Mouse (Mus musculus) ES-E14 (cell line): ENCODE data around the gene Msrb3. TPM values are rescaled to one million over a fixed set of nuclear protein-coding genes. Genes with fewer than 3 reads are reported as not detected.
A peak's percentile ranks its signal among the peaks of the same experiment; 100 is the strongest.

Experiments
- DNase-seq: peaks from one replicate; pipeline ENCODE4 v3.0.0-alpha.2; 2013; ENCODE audit warnings: low read depth, low spot score
- H3K27ac ChIP-seq: 2 replicates; pipeline ENCODE4 v1.5.1; 2012; ENCODE audit warnings: low read depth, mild to moderate bottlenecking, low read length, moderate library complexity, mixed read lengths; ENCODE audit not compliant: poor library complexity, insufficient read depth, severe bottlenecking
- H3K36me3 ChIP-seq: 2 replicates; pipeline ENCODE4 v1.6.1; 2012; ENCODE audit warnings: mild to moderate bottlenecking, low read length, moderate library complexity, mixed read lengths; ENCODE audit not compliant: control insufficient read depth, poor library complexity, insufficient read depth, severe bottlenecking
- H3K4me1 ChIP-seq, 2 experiments: fragments of 150-350 bp in 1 of 2; sonication (generic) in 1 of 2; 2 replicates each; pipeline ENCODE4 v1.6.1; 2012; ENCODE audit warnings: low read length in 2 of 2, mild to moderate bottlenecking in 1 of 2, mixed read lengths in 1 of 2; ENCODE audit not compliant: control insufficient read depth in 2 of 2, insufficient read depth in 2 of 2, poor library complexity in 1 of 2
- H3K4me3 ChIP-seq, 2 experiments: fragments of 150-350 bp in 1 of 2; sonication (generic) in 1 of 2; 2 replicates each; pipeline ENCODE4 v1.5.1; 2012; ENCODE audit warnings: low read length in 2 of 2, low read depth in 1 of 2, mild to moderate bottlenecking in 1 of 2, mixed read lengths in 1 of 2; ENCODE audit not compliant: insufficient read depth in 1 of 2, poor library complexity in 1 of 2, severe bottlenecking in 1 of 2
- H3K9ac ChIP-seq: 2 replicates; pipeline ENCODE4 v1.6.1; 2012; ENCODE audit warnings: low read depth, mild to moderate bottlenecking, low read length, mixed read lengths; ENCODE audit not compliant: poor library complexity, insufficient read depth, severe bottlenecking
- H3K9me3 ChIP-seq: fragments of 150-350 bp; sonication (generic); 2 replicates; pipeline ENCODE4 v1.6.1; 2012; ENCODE audit warnings: low read depth, mild to moderate bottlenecking, low read length; ENCODE audit not compliant: control insufficient read depth, insufficient read depth
- CHD2 ChIP-seq: IDR thresholded peaks from 2 replicates; pipeline ENCODE4 v1.6.1; 2014; ENCODE audit warnings: mild to moderate bottlenecking, low read depth, low read length, inconsistent platforms
- HCFC1 ChIP-seq: IDR thresholded peaks from 2 replicates; pipeline ENCODE4 v1.6.1; 2012; ENCODE audit warnings: low read length, inconsistent platforms, borderline replicate concordance; ENCODE audit not compliant: insufficient read depth
- MAFK ChIP-seq: IDR thresholded peaks from 2 replicates; pipeline ENCODE4 v1.6.1; 2014; ENCODE audit warnings: mild to moderate bottlenecking, low read depth, low read length, inconsistent platforms; ENCODE audit not compliant: insufficient read depth
- ZC3H11A ChIP-seq: IDR thresholded peaks from 2 replicates; pipeline ENCODE4 v1.6.1; 2012; ENCODE audit warnings: low read depth, mild to moderate bottlenecking, inconsistent platforms, low read length, borderline replicate concordance
- ZNF384 ChIP-seq: IDR thresholded peaks from 2 replicates; pipeline ENCODE4 v1.6.1; 2012; ENCODE audit warnings: low read depth, low read length, inconsistent platforms
- in situ Hi-C, 2 experiments: fragments of 600-800 bp; cut with MboI; formaldehyde crosslinking; loops; one replicate each; pipeline ENCODE4 v1.15.1; 2025; ENCODE audit warnings: low sequenced_read_pairs in 2 of 2, inconsistent platforms in 1 of 2; ENCODE audit not compliant: unreplicated experiment in 2 of 2
- total RNA-seq: library from RNA; depleted of rRNA; stranded (reverse); fragments of 300-350 nt; gene quantifications from 2 replicates; pipeline ENCODE4 v1.2.3, GENCODE M21; 2012

The Msrb3 gene
- total RNA-seq, 1 experiment: 5.7 TPM

- no peaks in the 10 kb centered on the region for H3K9me3 ChIP-seq
- no peak overlapping the region for H3K4me3 ChIP-seq
- no peak overlapping the region for H3K9ac ChIP-seq
- no peaks in the 10 kb centered on the region for H3K36me3 ChIP-seq
- no peak overlapping the region for H3K27ac ChIP-seq
- no peak for TF ChIP-seq ZC3H11A
- TF ChIP-seq ZNF384: no peak
- no peak for TF ChIP-seq CHD2
- no peak for TF ChIP-seq MAFK
- no peak for TF ChIP-seq HCFC1
- no peak for DNase-seq
- in situ Hi-C loops: no loop called here
- no peaks in the 10 kb centered on the region; a peak in 1 of 4 replicates for H3K4me1 ChIP-seq
Measured at GRCm38 (mm10) chr10:120913796-120914195, 14.9 kb upstream of the Msrb3 start.

- no peaks in the 10 kb centered on the region for H3K36me3 ChIP-seq
- in situ Hi-C loops: no loop called here
- no peak for DNase-seq
Measured at GRCm38 (mm10) chr10:120911971-120912370, 13.1 kb upstream of the Msrb3 start.

GRCm38 (mm10) chr10:120908776-120909574 lies 10.1 kb upstream of the Msrb3 start:
- no peaks in the 10 kb centered on the region; a peak in 1 of 4 replicates for H3K4me1 ChIP-seq
- no peak overlapping the region for H3K4me3 ChIP-seq
- H3K36me3 ChIP-seq: no peaks in the 10 kb centered on the region
- TF ChIP-seq MAFK: no peak
- no peak for TF ChIP-seq ZNF384
- TF ChIP-seq CHD2: no peak
- no peak for TF ChIP-seq ZC3H11A
- TF ChIP-seq HCFC1: no peak
- in situ Hi-C loops: no loop called here
- DNase-seq: no peak
- H3K9me3 ChIP-seq: no peaks in the 10 kb centered on the region
- no peak overlapping the region for H3K9ac ChIP-seq
- no peak overlapping the region for H3K27ac ChIP-seq

More at GRCm38 (mm10) chr10:120911971-120912370, 13.1 kb upstream of the Msrb3 start:
- TF ChIP-seq MAFK (no peak), ZNF384 (no peak)
- Histone ChIP-seq H3K9ac (no peak overlapping the region), H3K27ac (no peak overlapping the region), H3K9me3 (no peaks in the 10 kb centered on the region), H3K4me3 (no peak overlapping the region), H3K4me1 (no peaks in the 10 kb centered on the region; a peak in 1 of 4 replicates)

DNA sequence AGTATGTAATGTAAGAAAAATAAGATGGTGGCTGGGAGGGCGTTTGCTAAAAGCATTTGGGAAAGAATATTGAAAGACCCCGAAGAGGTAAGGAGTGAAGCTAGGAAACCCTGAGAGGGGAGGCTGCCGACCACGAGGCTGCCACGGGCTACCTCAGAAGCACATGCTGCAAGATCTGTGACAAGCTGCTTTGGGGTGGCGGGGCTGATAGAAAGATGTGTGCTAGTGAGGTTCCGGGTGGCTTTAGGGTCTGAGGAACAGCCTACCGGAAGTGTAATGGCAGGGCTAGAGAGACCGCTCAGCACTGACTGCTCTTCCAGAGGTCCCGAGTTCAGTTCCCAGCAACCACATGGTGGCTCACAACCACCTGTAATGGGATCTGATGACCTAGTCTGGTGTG lies 5.8 kb upstream of the Msrb3 start:
- in situ Hi-C loops: no loop called here
- Histone ChIP-seq H3K9ac (no peak overlapping the region), H3K27ac (no peak overlapping the region), H3K4me3 (no peak overlapping the region), H3K9me3 (no peaks in the 10 kb centered on the region), H3K36me3 (no peaks in the 10 kb centered on the region), H3K4me1 (no peaks in the 10 kb centered on the region)
- TF ChIP-seq ZC3H11A (no peak), MAFK (no peak)
- DNase-seq: no peak

GRCm38 (mm10) chr10:120903843-120904468 lies 5.1 kb upstream of the Msrb3 start:
- no peak overlapping the region for H3K4me3 ChIP-seq
- in situ Hi-C loops: no loop called here
- no peak overlapping the region for H3K9ac ChIP-seq
- TF ChIP-seq ZC3H11A (no peak), CHD2 (no peak), MAFK (no peak), ZNF384 (no peak), HCFC1 (no peak)
- DNase-seq: peak; percentile 73
- no peaks in the 10 kb centered on the region for H3K4me1 ChIP-seq
- no peak overlapping the region for H3K27ac ChIP-seq
- H3K36me3 ChIP-seq: no peaks in the 10 kb centered on the region
- no peaks in the 10 kb centered on the region for H3K9me3 ChIP-seq
